Mouse (Mus musculus): Measurements from ENCODE around the gene C5ar2.
A peak's percentile ranks its signal among the peaks of the same experiment; 100 is the strongest.
"Not testable (repeated sequence)": the region's sequence is repeated elsewhere in the genome, so short reads cannot be mapped to it uniquely, and the experiment has no call there.

The C5ar2 gene

DNA sequence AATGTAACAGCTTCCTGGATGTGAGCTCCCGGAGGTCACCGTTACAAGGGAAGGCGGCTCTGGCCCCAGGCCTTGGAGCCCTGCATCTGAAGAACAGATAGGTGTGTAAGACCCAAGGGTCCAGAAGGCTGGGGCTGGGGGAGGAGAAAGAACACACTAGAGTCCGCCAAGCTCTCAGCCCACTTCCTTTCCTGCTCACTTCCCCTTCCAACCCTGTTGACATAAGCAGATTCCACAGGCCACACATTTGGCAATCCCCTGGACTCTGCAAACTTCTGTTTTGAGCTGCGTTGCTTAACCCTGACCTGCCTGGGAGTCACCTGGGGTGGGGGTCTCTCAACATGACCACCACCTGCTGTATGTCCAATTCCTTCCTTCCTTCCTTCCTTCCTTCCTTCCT is at the start of gene C5ar2:
Gene C5ar2 (minus strand): TSS at position 88 of the 400 bp plus-strand sequence.
- DNase-seq, result no peak

DNA sequence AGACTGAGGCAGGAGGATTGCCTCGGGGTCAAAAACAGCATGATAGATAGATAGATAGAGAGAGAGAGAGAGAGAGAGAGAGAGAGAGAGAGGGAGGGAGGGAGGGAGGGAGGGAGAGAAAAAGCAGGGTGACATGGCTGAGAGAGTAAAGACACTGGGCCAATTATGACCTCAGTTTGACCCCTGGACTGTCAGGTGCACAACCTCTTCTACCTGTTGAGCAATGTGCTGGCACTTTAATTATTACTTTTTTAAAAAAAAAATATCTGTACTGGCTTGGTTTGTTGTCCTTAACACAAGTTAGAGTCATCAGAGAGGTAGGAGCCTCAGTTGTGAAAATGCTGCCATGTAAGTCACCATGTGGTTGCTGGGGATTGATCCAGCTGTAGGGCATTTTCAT is 43.8 kb upstream of the C5ar2 start:
- no peak for DNase-seq

DNA sequence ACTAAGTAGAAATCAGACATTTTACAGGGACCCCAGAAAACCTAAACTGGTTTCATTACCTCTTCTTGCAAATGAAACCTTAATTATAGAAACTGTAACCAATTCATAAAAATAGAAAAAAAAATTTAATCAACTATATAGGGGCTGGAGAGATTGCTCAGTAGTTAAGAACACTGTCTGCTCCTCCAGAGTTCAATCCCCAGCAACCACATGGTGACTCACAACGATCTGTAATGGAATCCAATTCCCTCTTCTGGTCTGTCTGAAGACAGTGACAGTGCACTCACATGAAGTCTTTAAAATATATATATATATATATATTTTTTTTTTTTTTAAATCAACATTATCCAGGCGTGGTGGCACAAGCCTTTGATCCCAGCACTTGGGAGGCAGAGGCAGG is 43.1 kb upstream of the C5ar2 start:
- DNase-seq, result no peak

DNA sequence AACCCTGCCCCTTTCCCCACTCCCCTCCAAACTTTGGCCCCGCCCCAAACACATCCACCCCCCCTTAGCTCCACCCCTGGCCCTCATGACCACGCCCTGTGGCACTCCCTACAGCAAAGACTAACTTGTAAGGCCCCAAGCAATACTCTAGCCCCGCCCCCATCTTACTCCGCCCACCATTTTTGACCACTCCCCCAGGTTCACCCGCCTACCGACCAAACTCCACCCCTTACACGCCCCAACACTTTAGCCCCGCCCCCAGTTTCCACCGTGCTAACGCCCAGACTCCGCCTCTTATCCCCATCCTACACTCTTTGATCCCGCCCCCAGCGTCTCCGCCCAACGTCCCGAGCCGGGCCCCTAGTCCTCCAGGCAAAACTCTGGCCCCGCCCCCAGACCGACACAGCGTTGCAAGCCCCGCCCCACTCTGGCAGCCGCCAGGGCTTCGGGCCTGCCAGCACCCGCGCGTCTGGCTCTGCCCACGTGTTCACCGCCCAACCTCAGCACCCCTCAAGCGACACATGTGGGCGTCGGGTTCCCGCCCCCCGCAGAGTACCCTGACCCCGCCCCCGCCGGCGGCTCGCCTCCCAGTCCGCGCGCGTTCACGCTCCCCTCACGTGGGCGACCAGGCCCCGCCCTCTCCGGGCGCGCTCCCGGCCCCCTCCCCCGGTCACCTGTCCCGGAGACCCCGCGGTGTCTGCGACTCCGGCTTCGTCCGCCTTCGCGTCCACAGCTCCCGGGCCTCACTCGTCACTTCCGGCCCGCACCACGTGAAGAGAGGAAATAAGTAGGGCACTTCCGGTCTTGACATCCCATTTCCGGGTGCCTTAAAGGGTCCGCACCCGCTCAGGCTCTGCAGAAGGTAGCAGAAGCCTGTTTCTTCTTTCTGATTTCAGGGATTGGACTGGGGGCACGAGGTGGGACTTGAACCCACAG is 42.3 kb upstream of the C5ar2 start, which contains the start of gene Ccdc9:
Gene Ccdc9 (minus strand): TSS at position 770 of the 936 bp plus-strand sequence.
- peak; percentile 100 for DNase-seq

DNA sequence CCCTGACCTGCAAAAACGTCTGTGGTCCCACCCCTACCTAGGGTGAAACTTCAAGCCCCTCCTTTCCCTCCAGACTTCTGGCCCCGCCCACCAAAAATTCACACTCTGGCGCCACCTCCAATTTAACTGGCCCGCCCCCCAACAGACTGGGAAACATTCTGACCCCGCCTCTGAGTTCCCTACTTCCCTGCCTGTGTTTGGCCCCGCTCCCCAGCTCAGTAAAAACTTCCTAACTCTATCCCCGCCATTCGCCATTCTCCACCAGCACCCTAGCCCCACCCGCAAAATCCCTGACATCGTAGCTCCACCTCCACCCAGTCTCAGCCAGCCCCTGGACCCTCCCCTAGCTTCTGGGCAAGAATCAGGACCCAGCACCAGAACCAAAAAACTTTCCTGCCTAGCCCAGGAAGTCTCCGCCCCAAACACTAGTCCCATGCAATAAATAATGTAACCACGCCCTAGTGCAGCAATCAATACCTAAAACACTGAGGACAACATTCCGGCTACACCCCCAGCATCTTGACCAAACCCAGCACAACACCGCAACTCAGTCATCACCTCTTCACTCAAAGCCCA is 41.6 kb upstream of the C5ar2 start:
- peak; percentile 86 to 87 for DNase-seq

DNA sequence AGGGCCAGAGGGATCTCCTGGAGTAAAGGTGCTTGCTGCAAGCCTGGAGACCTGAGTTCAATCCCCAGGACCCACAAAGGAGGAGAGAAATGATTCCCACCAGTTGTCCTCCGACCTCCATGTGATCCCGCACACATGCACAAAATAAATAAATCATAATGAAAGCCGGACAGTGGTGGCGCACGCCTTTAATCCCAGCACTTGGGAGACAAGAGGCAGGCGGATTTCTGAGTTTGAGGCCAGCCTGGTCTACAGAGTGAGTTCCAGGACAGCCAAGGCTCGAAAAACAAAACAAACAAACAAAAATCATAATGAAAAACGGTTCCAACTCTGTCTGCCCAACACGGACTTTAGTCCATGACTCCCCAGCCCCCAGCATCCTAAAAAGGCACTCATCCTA is 41.0 kb upstream of the C5ar2 start:
- no peak for DNase-seq

DNA sequence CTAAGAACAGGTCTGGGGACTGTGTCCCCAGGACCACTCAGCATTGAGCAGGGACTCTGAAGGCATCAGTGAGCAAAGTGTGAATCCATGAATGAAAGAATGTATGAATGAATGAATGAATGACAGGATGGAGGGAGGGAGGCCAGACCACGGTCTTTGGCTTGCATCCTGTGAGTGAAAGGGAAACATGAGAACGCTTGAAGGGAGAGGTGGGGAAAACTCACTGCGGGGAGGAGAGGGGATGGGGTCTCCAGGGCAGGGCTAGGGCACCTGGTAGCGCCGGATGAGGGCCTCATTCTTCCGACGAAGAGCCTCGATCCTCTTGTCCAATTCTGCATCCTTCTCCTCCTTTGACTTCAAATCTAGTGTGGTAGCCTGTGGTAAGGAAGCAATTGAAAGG is 40.0 kb upstream of the C5ar2 start:
- no peak for DNase-seq

DNA sequence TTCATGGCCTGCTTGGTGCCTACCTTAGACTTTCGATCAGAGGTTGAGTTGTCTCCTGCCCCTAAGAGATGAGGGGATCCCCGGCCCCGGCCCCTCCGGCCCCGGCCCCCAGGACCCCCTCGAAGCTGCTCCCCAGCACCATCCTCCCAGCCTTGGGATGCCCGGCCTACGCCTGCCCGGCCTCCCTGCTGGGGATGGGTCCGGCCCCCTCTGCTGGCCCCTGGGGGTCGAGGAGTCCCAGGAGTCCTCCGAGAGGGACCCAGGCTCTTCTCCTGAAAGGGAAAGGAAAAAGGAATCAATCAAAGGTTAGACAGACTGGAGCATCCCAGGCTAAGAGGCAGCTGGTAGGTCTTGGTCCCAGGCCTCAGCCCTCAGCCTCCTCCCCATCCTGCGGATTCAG is 38.4 kb upstream of the C5ar2 start:
- DNase-seq, result no peak

DNA sequence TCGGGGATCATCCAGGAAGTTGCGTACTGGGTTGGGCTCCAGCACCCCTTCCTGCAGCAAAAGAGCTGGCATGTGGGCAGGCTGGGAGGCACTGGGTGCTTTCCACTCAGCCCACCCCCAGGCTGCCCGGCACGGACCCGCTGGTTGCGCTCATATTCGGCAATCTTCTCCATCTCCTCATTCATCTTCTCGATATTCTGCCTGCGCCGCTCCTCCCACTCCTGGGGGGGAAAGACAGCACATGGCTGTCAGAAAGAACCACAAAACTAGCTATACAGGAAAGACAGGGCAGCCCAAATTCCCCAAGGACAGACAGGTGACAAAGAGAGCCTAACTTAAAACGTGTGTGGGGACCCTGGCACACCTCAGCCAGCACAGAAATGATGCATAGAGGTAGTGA is 36.8 kb upstream of the C5ar2 start:
- no peak for DNase-seq

DNA sequence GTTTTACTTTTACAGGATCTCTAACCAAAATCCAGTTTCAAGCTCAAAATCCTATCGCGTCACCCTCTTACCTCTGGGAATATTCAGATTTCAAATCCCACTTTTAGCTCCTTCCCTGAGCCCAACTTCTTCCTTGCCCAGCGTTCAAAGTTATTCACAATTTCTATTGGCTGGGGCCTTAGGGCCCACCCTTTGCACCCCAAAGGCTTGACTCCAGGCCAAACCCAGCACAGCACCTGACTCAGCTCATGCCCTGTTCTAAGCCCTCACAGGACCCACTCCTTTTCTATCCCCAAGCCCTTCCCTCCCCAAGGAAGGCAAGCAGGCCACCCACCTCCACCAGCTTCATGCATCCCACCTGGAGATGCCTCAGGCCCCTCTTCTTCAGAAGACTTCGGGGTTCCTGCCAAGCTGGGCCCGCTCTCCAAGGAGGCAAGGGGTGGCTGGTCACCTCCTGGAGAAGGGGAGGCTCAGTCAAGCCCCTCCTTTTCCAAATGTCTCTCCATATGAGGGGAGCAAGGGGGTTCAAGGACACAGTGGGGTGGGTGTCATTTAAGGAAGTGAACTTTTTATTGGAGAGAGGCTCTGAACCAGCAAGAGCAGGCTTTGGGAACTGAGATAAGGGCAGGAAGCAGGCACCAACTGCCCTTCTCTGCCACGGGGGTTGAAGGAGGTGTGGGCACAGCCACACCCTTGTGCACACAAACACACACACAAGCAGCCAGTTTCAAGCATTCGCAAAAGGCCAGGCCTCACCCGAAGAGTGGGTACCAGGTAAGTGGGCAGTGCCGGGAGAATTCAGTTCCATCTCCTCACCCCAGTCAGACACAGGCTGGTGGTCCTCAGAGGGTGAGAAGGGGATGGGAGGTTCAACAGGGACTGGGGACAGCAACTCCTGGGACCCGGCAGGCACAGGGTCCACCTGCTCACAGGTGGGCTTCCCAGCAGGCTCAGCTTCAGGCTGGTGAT is 31.3 kb upstream of the C5ar2 start:
- peak in 1 of 2 experiments; percentile 25 for DNase-seq

DNA sequence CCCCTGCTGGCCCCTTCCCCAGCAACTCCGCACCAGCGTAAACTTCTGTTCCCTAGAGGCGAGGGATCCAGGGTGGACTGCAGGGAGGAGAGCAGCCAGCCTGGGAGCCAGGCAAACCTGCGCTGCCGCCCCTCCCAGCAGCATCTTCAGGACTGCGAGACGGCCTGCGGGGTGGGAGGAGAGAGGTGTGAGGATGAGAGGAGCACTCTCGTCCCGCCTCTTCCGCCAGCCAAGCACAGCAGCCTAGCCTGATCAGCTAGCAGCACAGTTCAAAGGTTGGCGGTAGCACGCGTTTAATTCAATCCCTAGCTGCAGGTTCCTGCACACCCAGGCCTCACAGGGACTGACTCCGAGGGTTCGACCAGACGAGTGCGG is 29.8 kb upstream of the C5ar2 start:
- DNase-seq, result peak; percentile 82 to 85

DNA sequence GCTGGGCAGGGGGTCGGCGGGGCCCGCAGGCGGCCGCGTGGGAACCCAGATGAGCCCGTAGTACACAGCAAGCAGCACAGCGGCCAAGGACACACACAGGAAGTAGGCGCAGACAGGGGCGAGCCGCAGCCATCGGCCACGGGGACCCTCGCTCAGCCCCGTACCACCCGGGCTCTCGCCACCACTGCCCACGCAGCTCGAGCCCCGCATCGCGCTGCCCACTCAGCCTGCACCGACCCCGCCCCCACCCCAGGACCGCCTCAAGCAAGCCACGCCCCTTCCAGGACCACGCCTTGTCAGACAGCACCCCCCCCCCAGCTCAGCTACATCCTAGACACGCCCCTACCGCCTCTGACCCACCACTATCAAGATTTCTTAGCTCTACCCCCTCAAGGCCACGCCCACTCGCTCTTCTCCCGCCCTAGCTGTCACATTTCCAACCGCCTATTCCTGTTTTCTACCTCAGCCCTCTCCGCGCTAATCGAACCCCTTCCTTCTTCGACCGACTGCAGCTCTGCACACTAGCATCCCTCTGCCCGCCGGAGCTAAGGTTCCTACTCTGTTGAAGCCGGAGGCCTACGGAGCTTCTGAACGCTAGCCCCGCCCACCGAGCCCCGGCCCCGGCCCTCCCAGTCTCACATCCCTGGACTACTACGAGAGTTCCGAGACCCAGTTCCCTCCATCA is 29.3 kb upstream of the C5ar2 start, which contains the start of gene Inafm1:
Gene Inafm1 (minus strand): TSS at position 537 of the 685 bp plus-strand sequence.
- DNase-seq, result peak; percentile 94 to 95

DNA sequence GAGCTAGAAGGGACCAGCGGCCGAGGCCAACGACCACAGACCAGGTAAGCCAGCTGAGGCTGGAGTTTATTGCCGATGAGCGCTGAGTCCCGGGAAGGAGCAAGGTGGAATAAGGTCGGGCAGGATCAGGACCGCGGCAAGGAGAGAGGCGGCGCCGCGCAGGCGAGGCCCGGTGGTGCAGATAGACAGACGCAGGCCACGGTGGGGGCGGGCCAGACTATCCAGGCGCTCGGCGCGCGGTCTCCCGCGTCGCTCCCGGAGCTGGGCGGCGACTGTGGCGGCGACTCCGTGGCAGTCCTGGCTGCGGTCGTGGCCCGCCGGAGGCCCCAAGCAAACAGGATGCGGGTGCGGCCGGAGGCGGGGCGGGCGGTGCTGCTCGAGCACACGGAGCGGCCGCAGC is 28.7 kb upstream of the C5ar2 start:
- peak; percentile 79 to 87 for DNase-seq

DNA sequence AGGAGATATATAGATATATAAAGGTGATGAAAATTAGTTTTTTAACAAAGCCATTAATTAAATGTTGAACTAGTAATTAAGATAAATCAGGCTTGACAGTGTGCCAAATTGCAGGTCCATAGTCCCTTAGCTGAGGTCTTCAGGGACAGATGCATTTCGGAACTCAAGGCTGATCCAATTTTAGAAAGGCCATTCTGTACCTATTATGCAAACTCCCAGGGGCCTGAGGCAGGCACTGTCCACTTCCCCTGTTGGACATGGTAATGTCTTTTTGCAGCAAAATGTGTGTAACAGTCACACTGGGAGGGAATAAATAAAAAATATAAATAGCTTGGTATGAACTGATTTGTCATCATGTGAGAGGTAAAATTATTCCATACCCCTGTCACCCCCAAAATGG is 27.2 kb upstream of the C5ar2 start:
- DNase-seq, result no peak

DNA sequence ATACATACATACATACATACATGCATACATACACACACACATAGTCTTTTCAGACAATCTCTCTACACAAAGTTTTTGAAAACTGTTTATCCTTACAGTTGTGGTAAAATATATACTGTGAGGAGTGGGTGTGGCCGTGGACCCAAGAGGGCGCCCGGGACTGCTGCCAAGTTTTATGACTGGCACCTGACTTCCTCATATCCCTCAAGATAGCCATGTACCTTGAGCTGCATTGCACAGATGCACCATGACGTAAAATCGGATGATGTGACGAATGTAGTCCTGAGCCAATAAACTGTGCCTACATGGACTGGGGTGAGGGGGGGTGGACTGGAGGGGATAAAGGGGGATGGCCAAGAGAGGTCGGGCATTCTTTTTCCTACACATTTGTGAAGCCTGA is 22.6 kb upstream of the C5ar2 start:
- not testable (repeated sequence) for DNase-seq

DNA sequence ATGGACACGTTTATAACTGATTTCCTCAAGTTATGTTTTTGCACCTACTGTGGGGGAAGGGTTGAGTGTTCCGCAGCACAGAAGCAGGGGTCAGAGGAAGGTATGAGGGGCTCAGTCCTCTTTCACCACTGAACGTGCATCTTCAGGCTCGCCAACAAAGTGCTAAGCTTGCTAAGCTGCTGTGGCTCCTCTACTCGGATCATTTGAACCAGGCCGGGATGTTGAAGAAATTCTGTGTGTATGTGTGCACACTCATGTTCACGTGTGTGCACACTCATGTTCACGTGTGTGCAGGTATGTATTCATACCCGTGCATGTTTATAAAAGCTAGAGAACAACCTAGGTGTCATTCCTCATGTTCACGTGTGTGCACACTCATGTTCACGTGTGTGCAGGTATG is 21.9 kb upstream of the C5ar2 start:
- no peak for DNase-seq

DNA sequence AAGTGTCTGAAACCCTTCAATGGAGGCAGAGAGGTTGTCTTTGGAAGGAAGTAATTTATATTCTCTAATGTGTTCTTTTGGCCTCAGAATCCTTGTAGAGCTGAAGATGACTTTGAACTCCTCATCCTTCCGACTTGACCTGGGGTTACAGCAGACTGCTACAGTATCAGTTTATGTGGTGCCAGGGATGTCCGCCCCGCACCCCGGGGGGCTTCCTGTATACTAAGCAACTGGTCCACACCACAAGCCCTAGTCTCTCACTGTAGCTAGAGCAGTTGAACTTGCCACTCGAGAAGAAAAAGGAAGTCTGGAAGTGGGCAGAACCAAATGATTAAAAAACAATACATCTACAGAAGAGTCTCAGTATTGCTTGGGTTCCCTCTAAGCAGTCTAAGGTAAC is 19.9 kb upstream of the C5ar2 start:
- no peak for DNase-seq

DNA sequence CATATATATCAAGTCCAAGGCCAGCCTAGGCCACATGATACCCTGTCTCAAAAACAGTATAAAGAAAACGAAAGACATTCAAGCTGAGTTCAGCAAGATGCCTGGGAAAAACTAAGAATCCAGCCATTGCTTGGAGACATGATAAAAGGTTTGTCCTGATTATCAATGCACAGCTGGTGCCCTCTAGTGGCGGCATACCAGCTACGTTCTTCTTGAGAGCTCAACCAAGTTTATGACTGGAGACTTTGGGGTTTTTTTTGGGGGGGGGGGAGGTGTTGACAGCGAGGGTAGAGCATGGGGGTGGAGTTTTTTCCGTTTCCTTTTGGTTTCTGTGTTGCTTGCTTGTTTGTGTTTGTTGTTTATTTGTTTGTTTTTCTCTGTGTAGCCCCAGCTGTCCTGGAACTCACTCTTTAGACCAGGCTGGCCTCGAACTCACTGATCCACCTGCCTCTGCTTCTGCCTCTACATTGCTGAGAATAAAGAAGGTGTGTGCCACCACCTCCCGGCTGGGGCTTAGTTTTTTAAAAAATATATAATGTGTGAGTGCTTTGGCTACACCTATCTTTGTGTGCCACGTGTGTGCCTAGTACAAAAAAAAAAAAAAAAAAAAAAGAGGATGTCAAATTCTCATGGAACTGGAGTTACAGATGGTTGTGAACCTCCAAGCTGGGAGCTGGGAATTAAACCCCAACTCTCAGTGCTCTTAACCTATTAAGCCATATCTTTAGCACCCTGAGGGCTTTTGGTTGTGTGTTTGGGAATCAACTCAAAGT is 19.2 kb upstream of the C5ar2 start:
- DNase-seq, result peak; percentile 85 to 95

DNA sequence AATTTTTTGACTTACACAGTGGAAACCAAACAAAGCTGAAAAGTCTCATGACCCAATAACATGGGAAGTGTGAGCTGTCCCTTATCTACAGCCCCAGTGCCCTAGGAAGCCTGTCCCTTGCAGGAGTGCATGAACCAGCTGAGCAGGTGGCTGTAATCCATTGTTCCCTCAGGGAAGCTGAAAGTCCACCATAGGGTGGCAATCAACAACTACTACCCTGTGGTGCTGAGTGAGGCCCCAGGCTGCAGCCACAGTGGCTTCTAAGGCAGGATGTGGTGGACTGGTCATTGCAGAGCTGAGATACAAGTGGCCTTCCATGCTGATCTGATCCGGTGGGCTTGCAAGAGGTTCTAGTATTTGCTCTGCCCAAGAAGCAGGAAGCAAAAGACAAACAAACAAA is 17.1 kb upstream of the C5ar2 start:
- no peak for DNase-seq

DNA sequence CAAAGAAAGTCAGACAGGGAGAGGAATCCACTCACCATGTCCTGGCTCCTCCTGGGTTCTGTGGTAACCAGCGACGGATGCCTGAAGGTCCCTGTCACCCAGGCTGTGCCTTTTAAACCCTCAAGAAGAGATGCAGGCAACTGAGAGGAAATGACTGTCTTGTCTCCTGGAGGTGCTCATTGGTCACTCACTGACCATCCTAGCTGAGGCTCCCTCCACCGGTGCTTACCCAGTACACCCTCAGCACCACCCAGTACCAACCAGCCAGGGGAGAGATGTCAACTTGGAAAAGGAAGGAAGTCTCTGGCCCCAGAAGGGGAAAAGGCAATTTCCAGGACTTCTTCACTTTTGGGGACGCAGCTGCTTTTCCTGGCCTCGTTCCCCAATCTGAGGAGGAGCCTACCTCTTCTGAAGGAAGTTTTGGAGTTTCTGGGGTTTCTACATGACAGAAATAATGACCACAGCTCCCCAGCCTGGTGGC is 15.2 kb upstream of the C5ar2 start, which contains the start of gene C5ar1:
Gene C5ar1 (minus strand): TSS at position 431 of the 481 bp plus-strand sequence.
- DNase-seq, result no peak

DNA sequence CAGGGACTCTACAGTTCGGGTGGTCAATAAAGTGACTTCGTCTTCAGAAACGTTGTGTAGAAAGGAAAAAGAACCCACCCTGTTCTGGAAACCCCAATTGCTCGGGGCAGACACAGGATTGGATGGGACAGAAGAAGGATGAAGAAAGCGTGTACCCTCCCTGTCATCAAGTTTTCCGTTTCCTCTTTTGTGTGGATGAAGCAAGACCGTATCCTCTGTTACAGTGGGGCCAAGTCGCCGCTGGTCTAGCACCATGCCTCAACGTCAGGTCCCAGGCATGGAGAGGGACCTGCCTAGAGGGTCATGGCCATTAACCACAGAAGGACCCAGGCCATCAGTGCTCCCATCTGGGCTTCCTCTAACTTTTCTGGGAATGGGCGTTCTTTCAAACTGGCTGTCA is 13.9 kb upstream of the C5ar2 start:
- no peak for DNase-seq
